18 mouse cellular contexts compared by ENCODE assay signal in the genomic region with DNA sequence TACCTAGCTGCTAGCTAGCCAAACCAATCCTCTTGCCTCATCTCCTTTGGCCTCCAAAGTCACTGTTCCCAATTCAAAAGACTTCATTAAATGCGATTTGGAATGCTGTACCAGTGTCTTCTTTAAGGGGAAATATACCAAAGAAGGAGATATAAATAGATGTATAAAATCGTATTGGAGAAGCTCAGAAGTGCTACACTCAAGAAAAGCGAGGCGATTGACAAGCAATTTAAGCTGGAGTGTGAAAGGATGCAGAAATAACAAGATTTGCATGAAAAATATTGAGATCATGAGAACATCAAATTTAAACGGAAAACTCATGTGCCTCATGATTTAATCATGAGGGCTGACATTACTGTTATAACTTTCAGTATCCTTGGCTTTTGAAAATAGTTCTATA.
"Had no signal": no experiment of that assay in that cellular context is flagged by ENCODE, and none has a peak within 500 bp of the region (broad histone marks: within the 10 kb centered on the region; RNA-seq: fewer than 3 reads in every experiment).

No protein-coding gene starts in this region.

- ATAC-seq: midbrain, embryonic 16.5 days had no signal

- H3K36me3 ChIP-seq: midbrain, embryonic 10.5 days; midbrain, embryonic 12.5 days; neural tube, embryonic 13.5 days; neural tube, embryonic 15.5 days had no signal

- H3K27ac ChIP-seq: midbrain, embryonic 10.5 days; midbrain, embryonic 12.5 days; neural tube, embryonic 13.5 days; neural tube, embryonic 15.5 days had no signal

- H3K9me3 ChIP-seq: midbrain, embryonic 10.5 days; midbrain, embryonic 12.5 days; neural tube, embryonic 13.5 days; neural tube, embryonic 15.5 days had no signal

- H3K4me1 ChIP-seq: midbrain, embryonic 12.5 days; neural tube, embryonic 13.5 days; neural tube, embryonic 15.5 days had no signal

- H3K27me3 ChIP-seq: midbrain, embryonic 12.5 days; neural tube, embryonic 13.5 days; neural tube, embryonic 15.5 days had no signal

- H3K9ac ChIP-seq: lung, embryonic 14.5 days; midbrain, embryonic 12.5 days; neural tube, embryonic 13.5 days; neural tube, embryonic 15.5 days had no signal

- H3K4me2 ChIP-seq: lung, embryonic 14.5 days; midbrain, embryonic 12.5 days; neural tube, embryonic 13.5 days; neural tube, embryonic 15.5 days had no signal

- DNase-seq: lung, embryonic 14.5 days; lung, postnatal 10 days; lung, postnatal 4 days; midbrain, embryonic 14.5 days; retina, postnatal 1 day; right cerebral cortex, adult 18-20 months; right cerebral cortex, postnatal 25 days; right cerebral cortex, postnatal 4 days; spleen, adult 18-20 months; thymus, adult 18-20 months; thymus, postnatal 14 days; thymus, postnatal 36 days had no signal

- H3K4me3 ChIP-seq: midbrain, embryonic 10.5 days; midbrain, embryonic 12.5 days; myocyte; neural tube, embryonic 13.5 days; neural tube, embryonic 15.5 days had no signal
